Mouse (Mus musculus) liver, postnatal 0 days (tissue): ENCODE results near the gene Abtb1. TPM values are rescaled to one million over a fixed set of nuclear protein-coding genes. Genes with fewer than 3 reads are reported as not detected.
A peak's percentile ranks its signal among the peaks of the same experiment; 100 is the strongest.

Source experiments
- ATAC-seq: fragments of 200-750 bp; cut with Nextera tagmentation; 2 replicates; pipeline ENCODE4 v1.8.0; 2017; ENCODE audit warnings: mild to moderate bottlenecking, moderate library complexity
- DNase-seq: peaks from one replicate; pipeline ENCODE4 v3.0.0-alpha.2; 2016
- H3K27ac ChIP-seq: fragments of 300-500 bp; sonication (generic); 2 replicates; pipeline ENCODE4 v1.5.1; 2014; ENCODE audit warnings: antibody characterized with exemption, moderate library complexity, mild to moderate bottlenecking, low read depth
- H3K27me3 ChIP-seq: fragments of 300-500 bp; sonication (generic); 2 replicates; pipeline ENCODE4 v1.6.1; 2014; ENCODE audit warnings: low read length, control low read depth, mixed read lengths; ENCODE audit not compliant: insufficient read depth
- H3K36me3 ChIP-seq: fragments of 300-500 bp; sonication (generic); replicated peaks from 2 replicates; pipeline ENCODE4 v1.6.1; 2014; ENCODE audit warnings: mild to moderate bottlenecking, control low read depth, low read length, moderate library complexity, mixed read lengths; ENCODE audit not compliant: insufficient read depth
- H3K4me1 ChIP-seq: fragments of 300-500 bp; sonication (generic); 2 replicates; pipeline ENCODE4 v1.6.1; 2014; ENCODE audit warnings: antibody characterized with exemption, mild to moderate bottlenecking, control low read depth; ENCODE audit not compliant: insufficient read depth
- H3K4me2 ChIP-seq: fragments of 300-500 bp; sonication (generic); 2 replicates; pipeline ENCODE4 v1.6.1; 2014; ENCODE audit warnings: low read depth, mild to moderate bottlenecking, low read length, moderate library complexity, mixed read lengths
- H3K4me3 ChIP-seq: fragments of 300-500 bp; sonication (generic); 2 replicates; pipeline ENCODE4 v1.5.1; 2014; ENCODE audit warnings: low read depth, low read length
- H3K9ac ChIP-seq: fragments of 300-500 bp; sonication (generic); replicated peaks from 2 replicates; pipeline ENCODE4 v1.6.1; 2014; ENCODE audit warnings: mild to moderate bottlenecking, moderate library complexity
- H3K9me3 ChIP-seq: fragments of 300-500 bp; sonication (generic); 2 replicates; pipeline ENCODE4 v1.6.1; 2016; ENCODE audit warnings: mild to moderate bottlenecking, control low read depth, low read length, mixed read lengths
- CTCF ChIP-seq: sonication (generic); IDR thresholded peaks from 2 replicates; pipeline ENCODE4 v1.5.1; 2016; ENCODE audit warnings: antibody characterized with exemption, low read depth
- EP300 ChIP-seq: IDR thresholded peaks from 2 replicates; pipeline ENCODE4 v1.6.1; 2016; ENCODE audit warnings: antibody characterized with exemption, low read depth, mild to moderate bottlenecking
- WGBS: fragments of 180-500 bp; shearing (Covaris S2); extraction: QIAGEN DNeasy Blood & Tissue Kit; methylation state at CpG from one replicate; pipeline ENCODE4 v1.1.7; 2014; ENCODE audit not compliant: insufficient replicate concordance; 5-methylcytosine and 5-hydroxymethylcytosine counted together
- polyA plus RNA-seq: library from polyadenylated mRNA; unstranded; fragments of >200 nt; fragmentation: Nextera tagmentation; extraction: Ambion mirVana; gene quantifications from 2 replicates; pipeline ENCODE4 v1.2.1, GENCODE M21; 2015

The Abtb1 gene
- polyA plus RNA-seq, 1 experiment from 2014 or later: 36.2 TPM

GRCm38 (mm10) chr6:88872811-88873210 is 31.0 kb upstream of the Abtb1 start:
- H3K27me3 ChIP-seq: peaks cover 41% of the 10 kb centered on the region

DNA sequence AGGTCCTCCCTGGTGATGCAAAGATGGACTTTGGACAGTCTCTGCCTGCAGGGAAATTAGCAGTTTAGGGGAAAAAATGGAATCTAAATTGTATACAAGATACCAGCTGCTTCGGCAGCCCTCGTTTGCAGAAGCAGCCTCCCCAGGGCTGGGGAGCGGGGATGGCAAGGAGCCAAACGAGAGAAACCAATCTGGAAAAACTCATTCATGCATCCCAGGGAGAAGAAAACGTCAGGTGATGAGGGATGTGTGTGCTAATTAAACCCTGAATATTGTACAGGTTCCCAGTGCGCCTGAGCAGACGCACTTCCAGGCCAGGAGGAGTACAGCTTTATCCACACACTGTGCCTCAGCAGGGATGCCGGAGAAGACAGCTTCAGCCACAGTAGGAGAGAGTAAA is 29.8 kb upstream of the Abtb1 start:
- ATAC-seq (no peak), DNase-seq (no peak)
- peaks cover 11% of the 10 kb centered on the region; the same call in 1 of the 2 replicates for H3K4me1 ChIP-seq
- no peak overlapping the region for H3K4me2 ChIP-seq
- no peak overlapping the region for H3K9ac ChIP-seq
- no peak overlapping the region for H3K27ac ChIP-seq
- TF ChIP-seq EP300 (no peak), CTCF (no peak)
- H3K4me3 ChIP-seq: no peak overlapping the region
- 60% methylated on average over 8 of the region's 8 CpGs for WGBS
- peaks cover 41% of the 10 kb centered on the region for H3K27me3 ChIP-seq
- H3K36me3 ChIP-seq: no peaks in the 10 kb centered on the region
- no peaks in the 10 kb centered on the region for H3K9me3 ChIP-seq

More at GRCm38 (mm10) chr6:88872811-88873210, 31.0 kb upstream of the Abtb1 start:
- Histone ChIP-seq H3K27ac (no peak overlapping the region), H3K36me3 (no peaks in the 10 kb centered on the region), H3K9me3 (no peaks in the 10 kb centered on the region), H3K9ac (no peak overlapping the region), H3K4me3 (no peak overlapping the region), H3K4me2 (no peak overlapping the region), H3K4me1 (peaks cover 11% of the 10 kb centered on the region; the same call in 1 of the 2 replicates)
- no peak for DNase-seq
- 42% methylated on average over 7 of the region's 7 CpGs for WGBS
- no peak for TF ChIP-seq EP300
- TF ChIP-seq CTCF: no peak
- ATAC-seq: no peak

GRCm38 (mm10) chr6:88870594-88870993 is 28.8 kb upstream of the Abtb1 start:
- ATAC-seq (no peak), DNase-seq (no peak)
- Histone ChIP-seq H3K27me3 (peaks cover 36% of the 10 kb centered on the region), H3K4me3 (no peak overlapping the region), H3K9ac (no peak overlapping the region), H3K4me1 (peaks cover 11% of the 10 kb centered on the region; the same call in 1 of the 2 replicates), H3K4me2 (no peak overlapping the region), H3K36me3 (no peaks in the 10 kb centered on the region), H3K9me3 (no peaks in the 10 kb centered on the region), H3K27ac (no peak overlapping the region)
- TF ChIP-seq EP300 (no peak), CTCF (no peak)
- 74% methylated on average over 4 of the region's 4 CpGs for WGBS

GRCm38 (mm10) chr6:88869459-88869858 is 27.7 kb upstream of the Abtb1 start:
- no peaks in the 10 kb centered on the region for H3K36me3 ChIP-seq
- ATAC-seq (no peak), DNase-seq (no peak)
- 82% methylated on average over 7 of the region's 7 CpGs for WGBS
- no peak for TF ChIP-seq EP300
- no peak for TF ChIP-seq CTCF
- no peak overlapping the region for H3K27ac ChIP-seq
- peaks cover 27% of the 10 kb centered on the region for H3K27me3 ChIP-seq
- H3K9me3 ChIP-seq: no peaks in the 10 kb centered on the region
- H3K4me1 ChIP-seq: peaks cover 5% of the 10 kb centered on the region; the same call in 1 of the 2 replicates
- H3K9ac ChIP-seq: no peak overlapping the region
- H3K4me3 ChIP-seq: no peak overlapping the region
- H3K4me2 ChIP-seq: no peak overlapping the region

DNA sequence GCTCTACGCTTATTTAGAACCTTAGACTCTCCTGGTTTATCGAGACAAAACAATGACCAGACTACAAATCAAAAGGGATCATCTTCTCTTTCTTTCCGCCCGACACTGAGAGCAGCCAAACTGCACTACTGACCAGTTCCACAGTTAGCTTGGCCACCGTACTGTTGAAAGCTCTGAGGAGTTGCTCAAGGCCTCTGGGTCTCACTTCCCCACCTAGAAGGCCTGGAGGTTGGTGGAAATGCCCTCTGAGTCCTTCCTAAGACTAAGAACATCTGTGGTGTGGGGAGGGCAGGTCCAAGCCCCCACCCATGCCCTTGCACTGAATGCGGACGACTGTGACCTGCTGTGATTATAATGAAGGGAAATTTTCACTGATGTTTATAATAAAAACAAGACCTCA is 23.9 kb upstream of the Abtb1 start:
- no peaks in the 10 kb centered on the region for H3K27me3 ChIP-seq
- DNase-seq (no peak), ATAC-seq (no peak)
- no peaks in the 10 kb centered on the region for H3K36me3 ChIP-seq
- no peaks in the 10 kb centered on the region for H3K9me3 ChIP-seq
- no peaks in the 10 kb centered on the region for H3K4me1 ChIP-seq
- no peak overlapping the region for H3K4me3 ChIP-seq
- 68% methylated on average over 7 of the region's 7 CpGs for WGBS
- TF ChIP-seq EP300 (no peak), CTCF (no peak)
- no peak overlapping the region for H3K4me2 ChIP-seq
- H3K9ac ChIP-seq: no peak overlapping the region
- no peak overlapping the region for H3K27ac ChIP-seq

DNA sequence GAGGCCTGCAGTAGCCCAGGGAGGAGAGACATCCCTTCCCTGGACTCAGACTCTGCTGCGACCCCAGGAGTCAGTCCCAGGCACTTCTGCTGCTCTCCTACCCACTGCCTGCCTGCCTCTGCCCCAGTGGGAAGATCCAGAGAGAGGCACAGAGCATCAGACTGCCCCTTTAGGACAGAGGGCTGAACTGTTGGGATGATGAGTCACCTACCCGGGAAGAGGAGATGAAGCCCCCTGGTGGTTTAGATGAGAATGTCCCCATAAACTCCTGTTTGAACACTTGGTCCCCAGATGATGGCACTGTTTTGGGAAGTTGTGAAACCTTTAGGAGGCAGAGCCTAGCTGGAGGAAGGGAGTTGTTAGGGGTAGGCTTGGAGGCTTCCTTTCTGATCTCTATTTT is 19.1 kb upstream of the Abtb1 start:
- Histone ChIP-seq H3K4me3 (no peak overlapping the region), H3K9me3 (no peaks in the 10 kb centered on the region), H3K27me3 (0 out of 2 replicates have a peak, but pooled peaks cover 2% of the 10 kb centered on the region), H3K36me3 (no peaks in the 10 kb centered on the region), H3K4me2 (no peak overlapping the region), H3K27ac (no peak overlapping the region), H3K9ac (no peak overlapping the region), H3K4me1 (peaks cover 5% of the 10 kb centered on the region; the same call in 1 of the 2 replicates)
- TF ChIP-seq EP300 (no peak), CTCF (peak; percentile 86)
- peak; percentile 47 for DNase-seq
- 15% methylated on average over 2 of the region's 2 CpGs for WGBS
- ATAC-seq: peak; percentile 88
